Mouse (Mus musculus): ENCODE measurements around the gene Pknox2. TPM values are rescaled to one million over a fixed set of nuclear protein-coding genes. Genes with fewer than 3 reads are reported as not detected.

The Pknox2 gene
- polyA plus RNA-seq (2014; fragmentation: Illumina TruSeq; extraction: RNeasy Lipid Tissue Mini Kit (QIAGEN cat#74804); ENCODE audit: low read depth, low replicate concordance), result 4.8 TPM

DNA sequence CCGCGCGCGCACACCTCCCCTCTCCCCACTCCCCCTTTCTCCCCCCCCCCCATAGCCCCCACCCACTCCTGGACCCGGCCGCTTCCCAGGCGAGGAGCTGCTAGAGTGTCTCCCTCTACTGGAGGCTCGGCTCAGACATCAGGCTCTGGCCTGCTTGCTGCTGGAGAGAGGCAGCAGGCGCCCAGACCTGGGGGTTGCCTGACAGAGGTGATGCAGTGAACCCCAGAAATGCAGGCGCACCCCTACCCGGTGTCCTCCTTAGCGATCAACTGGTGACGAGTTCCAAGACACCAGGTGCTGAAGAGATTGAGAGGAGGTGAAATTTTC, at the start of gene Pknox2:
TSS of gene Pknox2 (minus strand) at position 49 of the 327 bp plus-strand sequence.

Other genes with a start within 250 kb of the Pknox2 start
- gene Tmem218, start 60.8 kb upstream of the Pknox2 start, polyA plus RNA-seq (2014; fragmentation: Illumina TruSeq; extraction: RNeasy Lipid Tissue Mini Kit (QIAGEN cat#74804); ENCODE audit: low read depth, low replicate concordance), result 8.0 TPM
- gene Slc37a2, start 108.3 kb upstream of the Pknox2 start, polyA plus RNA-seq (2014; fragmentation: Illumina TruSeq; extraction: RNeasy Lipid Tissue Mini Kit (QIAGEN cat#74804); ENCODE audit: low read depth, low replicate concordance), result 3.2 TPM
- gene Ccdc15, start 201.0 kb upstream of the Pknox2 start, polyA plus RNA-seq (2014; fragmentation: Illumina TruSeq; extraction: RNeasy Lipid Tissue Mini Kit (QIAGEN cat#74804); ENCODE audit: low read depth, low replicate concordance), result 1.3 TPM
- gene Hepacam, start 219.9 kb upstream of the Pknox2 start, polyA plus RNA-seq (2014; fragmentation: Illumina TruSeq; extraction: RNeasy Lipid Tissue Mini Kit (QIAGEN cat#74804); ENCODE audit: low read depth, low replicate concordance), result 0.82 TPM

Measured in adipose tissue, adult 10 weeks (tissue).